Mouse (Mus musculus) gastrocnemius, adult 2 months (tissue): Measurements from ENCODE around the gene Mis18bp1. TPM values are rescaled to one million over a fixed set of nuclear protein-coding genes. Genes with fewer than 3 reads are reported as not detected.

Experiments
- DNase-seq: peaks from one replicate; pipeline ENCODE4 v3.0.0; 2022
- H3K27ac ChIP-seq: fragments of 200-600 bp; 2 replicates; pipeline ENCODE4 v1.8.1; 2022; ENCODE audit warnings: mild to moderate bottlenecking
- H3K4me3 ChIP-seq: fragments of 200-600 bp; 2 replicates; pipeline ENCODE4 v1.8.1; 2022; ENCODE audit warnings: mild to moderate bottlenecking, moderate library complexity
- CTCF ChIP-seq: fragments of 200-600 bp; IDR thresholded peaks from 2 replicates; pipeline ENCODE4 v1.8.1; 2022; ENCODE audit warnings: antibody characterized with exemption, mild to moderate bottlenecking, moderate library complexity
- intact Hi-C: fragments of 180-260 bp; cut with DNase I; formaldehyde crosslinking; loops from one replicate; pipeline ENCODE4 v1.15.1; 2025
- total RNA-seq, 2 experiments: library from RNA; stranded (reverse); gene quantifications; 2 replicates each; pipeline ENCODE4 v1.2.3; 2021

The Mis18bp1 gene
- total RNA-seq, 2 experiments from 2014 or later, result 0.13 TPM; not detected in 1

- TF ChIP-seq CTCF, result no peak
- intact Hi-C loops, result no loop called here
- DNase-seq, result no peak
Observed at GRCm38 (mm10) chr12:65113925-65114324, 58.5 kb downstream of the Mis18bp1 start.

GRCm38 (mm10) chr12:65112811-65113210 is 59.6 kb downstream of the Mis18bp1 start:
- H3K27ac ChIP-seq, result no peak overlapping the region
- no peak for DNase-seq
- TF ChIP-seq CTCF, result no peak
- intact Hi-C loops, result no loop called here
- no peak overlapping the region for H3K4me3 ChIP-seq

More at GRCm38 (mm10) chr12:65113925-65114324, 58.5 kb downstream of the Mis18bp1 start:
- Histone ChIP-seq H3K4me3 (no peak overlapping the region), H3K27ac (no peak overlapping the region)

GRCm38 (mm10) chr12:65111503-65111902 is 60.9 kb downstream of the Mis18bp1 start:
- Histone ChIP-seq H3K4me3 (no peak overlapping the region), H3K27ac (no peak overlapping the region)
- no peak for DNase-seq
- intact Hi-C loops, result no loop called here
- TF ChIP-seq CTCF, result no peak

GRCm38 (mm10) chr12:65108746-65109145 is 63.7 kb downstream of the Mis18bp1 start:
- intact Hi-C loops, result no loop called here
- no peak for DNase-seq
- Histone ChIP-seq H3K4me3 (no peak overlapping the region), H3K27ac (no peak overlapping the region)
- no peak for TF ChIP-seq CTCF

Other genes starting within 250 kb of the Mis18bp1 start
- gene Klhl28, start 207.1 kb downstream of the Mis18bp1 start, total RNA-seq, result 1 to 10 TPM; 9.6 to 10.0 TPM
- gene Togaram1, start 206.8 kb downstream of the Mis18bp1 start, total RNA-seq, result 1 to 10 TPM; 9.2 to 9.7 TPM
- gene Prpf39, start 136.3 kb downstream of the Mis18bp1 start, total RNA-seq, result 10 to 100 TPM; 15.8 to 17.5 TPM
- gene Fkbp3, start 98.6 kb downstream of the Mis18bp1 start, total RNA-seq, result 100 to 1,000 TPM; 176 to 242 TPM
- gene Fancm, start 97.0 kb downstream of the Mis18bp1 start, total RNA-seq, result 1 to 10 TPM; 1.4 to 2.0 TPM
- gene Wdr20rt, start 52.9 kb upstream of the Mis18bp1 start, total RNA-seq, result not detected